Mouse (Mus musculus): ENCODE data around the gene Sfi1.
"Not testable (repeated sequence)": the region's sequence is repeated elsewhere in the genome, so short reads cannot be mapped to it uniquely, and the experiment has no call there.

Gene Sfi1

GRCm38 (mm10) chr11:3145359-3146165 is 47.7 kb downstream of the Sfi1 start:
- not testable (repeated sequence) for DNase-seq (ENCODE audit: low spot score)

DNA sequence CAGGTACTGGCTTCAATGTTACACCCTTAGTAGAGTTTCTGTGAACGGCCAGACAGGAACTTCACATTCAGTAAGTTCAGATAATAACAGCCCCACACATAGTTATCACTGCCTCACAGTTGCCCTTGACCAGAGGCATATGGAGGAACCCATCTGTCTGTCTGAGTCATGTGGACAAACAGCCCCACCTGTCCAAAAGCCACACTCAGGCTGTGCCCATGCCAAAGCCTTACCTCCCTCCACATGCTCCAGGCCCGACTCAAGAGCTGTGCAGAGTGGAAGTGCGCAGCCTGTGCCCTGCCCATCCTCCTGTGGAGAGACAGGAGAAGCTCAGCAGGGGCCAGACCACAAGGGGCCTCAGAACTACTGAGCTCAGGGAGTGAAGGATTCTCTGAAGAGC is 49.3 kb downstream of the Sfi1 start:
- DNase-seq (ENCODE audit: low spot score): not testable (repeated sequence)

DNA sequence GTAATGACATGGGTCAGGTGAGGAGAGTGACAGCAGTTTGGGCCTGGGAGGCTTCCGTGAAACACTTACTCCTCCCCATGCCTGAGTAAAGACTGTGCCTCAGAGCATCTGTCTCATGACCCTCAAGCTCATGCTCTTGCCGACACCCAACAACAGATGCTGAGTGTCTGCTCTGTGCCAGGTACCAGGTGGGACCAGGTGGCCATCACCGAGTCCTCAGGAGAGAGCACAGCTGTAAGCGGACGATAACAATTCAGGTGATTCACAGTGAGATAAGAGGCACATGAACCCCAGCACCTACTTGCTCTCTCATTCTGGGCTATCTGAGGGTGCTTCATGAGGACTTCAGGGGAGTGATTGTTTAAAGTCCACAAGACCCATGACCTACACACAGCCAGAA is 50.9 kb downstream of the Sfi1 start:
- not testable (repeated sequence) for DNase-seq (ENCODE audit: low spot score)

DNA sequence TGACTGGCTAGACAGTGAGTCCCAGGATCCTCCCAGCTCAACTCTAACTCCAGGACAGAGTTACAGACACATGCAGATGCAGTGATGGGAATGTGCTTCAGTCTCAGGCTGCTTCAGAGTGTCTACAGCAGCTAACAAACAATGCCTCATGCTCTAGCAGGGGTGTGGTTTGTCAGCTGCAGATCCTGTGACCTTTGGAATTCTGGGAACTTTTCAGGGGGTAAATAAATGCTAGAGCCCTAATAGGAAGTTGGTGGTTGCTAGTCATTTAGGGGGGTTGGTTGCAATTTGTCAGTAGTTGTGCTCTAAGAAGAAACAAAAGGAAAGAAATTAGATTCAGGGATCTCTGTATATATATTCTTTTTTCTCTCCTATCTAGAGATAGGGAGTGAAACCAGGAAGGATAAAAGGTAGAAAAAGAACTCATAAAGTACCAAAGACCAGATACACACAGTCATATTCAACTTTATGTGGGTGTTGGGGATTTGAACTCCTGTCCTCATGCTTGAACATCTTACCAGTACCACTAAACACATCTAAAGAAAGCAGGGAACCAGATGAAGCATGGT is 52.2 kb downstream of the Sfi1 start:
- DNase-seq (ENCODE audit: low spot score): not testable (repeated sequence)

- DNase-seq (ENCODE audit: low spot score): not testable (repeated sequence)
Measured at GRCm38 (mm10) chr11:3138323-3138722, 54.9 kb downstream of the Sfi1 start.

DNA sequence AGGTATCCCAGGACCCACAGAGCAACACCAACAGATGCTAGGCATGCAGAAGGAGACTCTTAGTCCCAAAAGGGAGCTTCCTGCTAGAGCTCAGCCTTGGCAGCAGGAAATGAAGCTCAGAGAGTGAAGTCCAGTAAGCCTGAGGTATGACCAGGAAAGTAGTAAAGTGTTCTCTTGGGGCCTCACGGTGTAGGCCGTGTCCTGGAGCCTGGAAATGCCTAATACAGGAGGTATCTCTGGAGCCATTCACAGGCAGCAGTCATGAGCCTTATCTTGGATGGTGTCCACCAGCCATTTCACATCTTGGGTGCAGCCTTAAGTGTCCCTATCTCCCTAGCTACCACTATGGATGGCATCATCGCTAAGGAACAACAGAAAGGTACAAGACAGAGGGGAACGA is 56.0 kb downstream of the Sfi1 start:
- not testable (repeated sequence) for DNase-seq (ENCODE audit: low spot score)

- DNase-seq (ENCODE audit: low spot score): not testable (repeated sequence)
Measured at GRCm38 (mm10) chr11:3135956-3136355, 57.3 kb downstream of the Sfi1 start.

- DNase-seq (ENCODE audit: low spot score): not testable (repeated sequence)
Measured at GRCm38 (mm10) chr11:3135391-3135790, 57.9 kb downstream of the Sfi1 start.

- DNase-seq (ENCODE audit: low spot score): not testable (repeated sequence)
Measured at GRCm38 (mm10) chr11:3133360-3133759, 59.9 kb downstream of the Sfi1 start.

DNA sequence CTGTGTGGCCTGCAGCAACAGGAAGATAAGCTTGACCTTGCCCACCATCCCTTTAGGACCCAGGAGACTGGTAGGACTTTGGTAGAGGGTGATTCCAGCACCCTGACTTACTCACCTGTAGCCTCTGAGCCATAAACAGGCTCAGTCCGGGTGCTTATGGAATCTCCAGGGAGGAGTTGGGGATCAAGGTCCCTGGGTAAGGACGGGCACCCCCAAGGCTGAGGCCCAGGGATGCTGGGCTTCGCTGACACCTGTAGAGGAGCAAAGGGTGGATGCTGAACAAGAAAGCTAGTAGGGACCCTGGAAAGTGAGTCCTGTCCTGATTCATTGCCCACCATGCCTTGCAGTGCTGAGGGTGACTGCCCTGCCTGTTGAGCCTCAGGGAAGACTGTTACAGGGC is 60.3 kb downstream of the Sfi1 start:
- not testable (repeated sequence) for DNase-seq (ENCODE audit: low spot score)

- DNase-seq (ENCODE audit: low spot score): not testable (repeated sequence)
Measured at GRCm38 (mm10) chr11:3132001-3132400, 61.3 kb downstream of the Sfi1 start.

GRCm38 (mm10) chr11:3129852-3130251 is 63.4 kb downstream of the Sfi1 start:
- not testable (repeated sequence) for DNase-seq (ENCODE audit: low spot score)

DNA sequence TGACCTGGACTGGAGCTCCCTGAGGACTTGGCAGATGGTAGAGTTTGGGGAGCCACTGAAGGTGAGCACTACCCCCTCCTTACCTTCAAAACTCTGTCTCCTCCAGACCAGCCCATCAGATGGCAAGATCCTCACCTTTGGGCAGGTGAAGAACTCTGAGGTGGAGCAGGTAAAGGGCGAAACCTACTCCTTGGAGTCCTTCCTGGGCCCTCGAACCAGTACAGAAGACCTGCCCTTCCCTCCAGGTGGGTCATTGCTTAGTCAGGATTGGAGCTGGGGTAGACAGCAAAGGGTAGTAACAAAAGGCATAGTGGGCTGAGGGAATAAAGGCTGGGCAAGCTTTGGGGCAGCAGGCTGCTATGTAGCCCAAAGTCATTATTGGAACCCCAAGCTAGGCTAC is 64.0 kb downstream of the Sfi1 start:
- DNase-seq (ENCODE audit: low spot score): not testable (repeated sequence)

GRCm38 (mm10) chr11:3127303-3127795 is 65.9 kb downstream of the Sfi1 start:
- not testable (repeated sequence) for DNase-seq (ENCODE audit: low spot score)

GRCm38 (mm10) chr11:3126478-3127302 is 66.6 kb downstream of the Sfi1 start:
- DNase-seq (ENCODE audit: low spot score): not testable (repeated sequence)

DNA sequence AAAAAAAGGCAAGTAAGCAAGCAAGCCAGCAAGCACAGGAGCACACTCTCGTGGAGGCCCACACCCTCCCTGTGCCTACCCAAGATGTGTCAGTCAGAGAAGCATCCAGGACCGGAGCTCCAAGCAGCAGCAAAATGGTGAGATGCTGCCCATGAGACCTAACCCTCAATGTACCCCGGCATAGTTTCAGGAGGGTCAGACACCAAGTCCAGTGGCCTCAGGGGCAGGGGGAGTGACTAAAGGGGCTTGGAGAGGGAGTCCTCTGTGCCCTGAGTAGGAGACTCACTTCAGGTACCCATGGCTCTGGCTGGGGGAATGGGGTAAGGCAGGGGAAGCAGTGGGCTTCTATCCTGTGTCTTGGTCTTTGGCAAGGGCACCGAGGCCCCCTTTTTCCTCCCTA is 67.3 kb downstream of the Sfi1 start:
- not testable (repeated sequence) for DNase-seq (ENCODE audit: low spot score)

DNA sequence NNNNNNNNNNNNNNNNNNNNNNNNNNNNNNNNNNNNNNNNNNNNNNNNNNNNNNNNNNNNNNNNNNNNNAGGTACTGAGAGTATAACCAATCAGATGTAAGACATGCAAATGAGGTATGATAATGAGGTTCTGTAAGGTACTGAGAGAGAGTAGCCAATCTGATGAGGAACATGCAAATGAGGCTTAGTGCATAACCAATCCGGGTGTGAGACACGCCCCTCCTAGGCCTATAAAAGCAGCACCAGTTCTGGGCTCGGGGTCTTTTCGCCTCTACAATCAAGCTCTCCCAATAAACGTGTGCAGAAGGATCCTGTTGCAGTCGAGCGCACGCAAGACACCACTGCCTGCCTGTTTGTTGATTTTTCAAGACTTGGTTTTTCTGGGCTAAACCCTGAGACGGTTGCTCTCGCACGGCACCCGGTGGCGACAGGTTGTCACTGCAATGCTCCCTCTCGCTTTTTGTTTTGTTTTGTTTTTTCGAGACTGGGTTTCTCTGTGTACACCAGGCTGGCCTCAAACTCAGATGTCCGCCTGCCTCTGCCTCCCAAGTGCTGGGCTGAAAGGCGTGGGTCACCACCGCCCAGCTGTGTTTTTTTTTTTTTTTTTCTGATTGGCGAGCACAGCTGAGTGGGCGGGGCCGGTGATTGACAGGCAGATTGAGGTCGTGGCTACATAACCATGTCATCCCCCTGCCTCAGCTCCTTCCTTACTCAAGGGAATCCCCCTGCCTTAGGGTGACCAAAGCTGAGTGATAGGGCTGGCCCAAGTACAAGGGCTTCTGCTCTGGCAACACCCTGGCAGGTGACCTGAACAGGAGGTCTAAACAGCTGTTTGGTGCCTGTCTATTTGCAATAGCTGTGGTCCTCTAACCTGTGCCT is 68.1 kb downstream of the Sfi1 start:
- not testable (repeated sequence) for DNase-seq (ENCODE audit: low spot score)

GRCm38 (mm10) chr11:3114403-3114802 is 78.9 kb downstream of the Sfi1 start:
- no peak for DNase-seq (ENCODE audit: low spot score)

DNA sequence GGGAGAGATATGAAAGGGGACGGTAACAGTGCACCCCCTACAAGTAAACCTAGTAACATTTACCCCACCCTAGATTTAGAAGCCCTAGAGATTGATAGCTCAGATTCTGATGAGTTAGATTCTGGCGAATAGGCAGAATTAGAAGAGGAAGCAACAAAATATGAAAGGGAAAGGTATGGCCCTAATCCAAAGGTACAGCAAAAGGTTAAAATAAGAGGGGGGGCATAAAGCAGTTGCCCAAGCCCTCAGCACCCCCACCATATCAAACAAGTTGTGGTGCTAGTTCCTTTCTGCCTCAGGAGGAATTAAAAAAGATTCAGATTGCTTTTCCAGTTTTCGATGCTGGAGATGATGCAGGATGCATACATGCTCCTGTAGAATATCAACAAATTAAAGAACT is 87.1 kb downstream of the Sfi1 start:
- no peak for DNase-seq (ENCODE audit: low spot score)

DNA sequence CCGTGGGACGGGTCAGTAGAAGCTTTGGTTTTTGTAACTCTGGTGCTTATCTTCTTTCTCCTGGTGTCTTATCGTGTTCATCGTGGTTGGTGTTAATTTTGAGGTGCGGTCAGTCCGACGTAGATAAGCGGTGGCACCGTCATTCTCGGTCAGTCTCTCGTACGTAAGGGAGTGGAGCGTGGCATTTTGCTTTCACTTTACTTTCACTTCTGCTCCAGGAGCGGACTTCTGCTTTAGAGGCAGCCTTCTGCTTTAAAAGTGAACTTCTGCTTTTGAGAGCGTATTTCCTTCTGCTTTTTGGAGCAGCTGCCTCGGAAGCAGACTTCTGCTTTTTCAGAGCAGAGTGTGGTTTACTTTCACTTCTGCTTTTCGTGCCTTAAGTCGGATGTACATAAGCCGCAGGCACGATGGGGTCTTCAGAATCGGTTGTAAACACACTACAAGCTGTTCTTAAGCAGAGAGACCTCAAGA is 88.0 kb downstream of the Sfi1 start:
- DNase-seq (ENCODE audit: low spot score): no peak
